7 mouse cellular contexts compared by ENCODE assay signal in genomic region chr3:104670183-104671020, GRCm38 (mm10). TPM values are rescaled to one million over a fixed set of nuclear protein-coding genes. Genes with fewer than 3 reads are reported as not detected.
A peak's percentile ranks its signal among the peaks of the same experiment; 100 is the strongest.
DNase-seq lines count a peak whose midpoint lies in the region; ATAC-seq and TF ChIP-seq lines count a peak whose summit lies in the region.
"Not testable (repeated sequence)": the region's sequence is repeated elsewhere in the genome, so short reads cannot be mapped to it uniquely, and the experiment has no call there.

No protein-coding gene starts in this region.

- 33% methylated on average over 1 of the region's 1 CpGs for WGBS in hindbrain, postnatal 0 days
- WGBS in limb, embryonic 10.5 days, result 76% methylated on average over 1 of the region's 1 CpGs
- WGBS in olfactory bulb, adult 2 months, result 44% methylated on average over 1 of the region's 1 CpGs

- H3K9me3 ChIP-seq in hindbrain, postnatal 0 days (ENCODE audit: low read length); limb, embryonic 10.5 days (replicated peaks): not testable (repeated sequence)

- not testable (repeated sequence) for H3K36me3 ChIP-seq in hindbrain, postnatal 0 days (ENCODE audit: insufficient read depth, low read length); limb, embryonic 10.5 days

- H3K27me3 ChIP-seq in hindbrain, postnatal 0 days (ENCODE audit: insufficient read depth, low read length); limb, embryonic 10.5 days (ENCODE audit: low read depth, poor library complexity, severe bottlenecking): not testable (repeated sequence)

- not testable (repeated sequence) for H3K4me2 ChIP-seq in hindbrain, postnatal 0 days (ENCODE audit: low read depth, low read length)

- DNase-seq in ZHBTc4 (ENCODE audit: low read depth, low spot score), result peak; percentile 36
- DNase-seq in embryo, embryonic 9.5 days (ENCODE audit: extremely low spot score), result peak; percentile 24
- not testable (repeated sequence) for DNase-seq in gastrocnemius, adult 2 months; hindbrain, postnatal 0 days (ENCODE audit: low spot score); limb, embryonic 10.5 days (ENCODE audit: low spot score)
- DNase-seq in lung, postnatal 10 days, result peak; percentile 11

- TF ChIP-seq POLR2A in olfactory bulb, adult 2 months (IDR thresholded peaks at IDR 0.05; ENCODE audit: insufficient read depth, low read depth, low read length), result not testable (repeated sequence)

- H3K9ac ChIP-seq in hindbrain, postnatal 0 days (replicated peaks; ENCODE audit: low read length), result not testable (repeated sequence)

- H3K27ac ChIP-seq in gastrocnemius, adult 2 months, result peak overlapping the region; percentile 59; the same call in 1 of the 2 replicates
- H3K27ac ChIP-seq in hindbrain, postnatal 0 days, result not testable (repeated sequence)
- peak overlapping the region; percentile 56 for H3K27ac ChIP-seq in limb, embryonic 10.5 days
- H3K27ac ChIP-seq in olfactory bulb, adult 2 months (ENCODE audit: insufficient read depth, low read depth, low read length), result 0 out of 2 replicates have a peak overlapping the region, but pooled peaks have one; percentile 35

- ATAC-seq in hindbrain, postnatal 0 days, result peak; percentile 53

- not testable (repeated sequence) for TF ChIP-seq CTCF in gastrocnemius, adult 2 months (IDR thresholded peaks at IDR 0.05); hindbrain, postnatal 0 days (IDR thresholded peaks at IDR 0.05; ENCODE audit: low read depth); olfactory bulb, adult 2 months (IDR thresholded peaks at IDR 0.05; ENCODE audit: insufficient read depth, low read depth, low read length)

- not testable (repeated sequence) for H3K4me3 ChIP-seq in gastrocnemius, adult 2 months; hindbrain, postnatal 0 days (ENCODE audit: low read length); limb, embryonic 10.5 days; olfactory bulb, adult 2 months (ENCODE audit: insufficient read depth, low read depth, low read length)

- intact Hi-C loops in gastrocnemius, adult 2 months (cut with DNase I), result not testable (repeated sequence)

- not testable (repeated sequence) for H3K4me1 ChIP-seq in hindbrain, postnatal 0 days (ENCODE audit: insufficient read depth, low read length)
- H3K4me1 ChIP-seq in limb, embryonic 10.5 days, result peaks cover 40% of the 10 kb centered on the region
- H3K4me1 ChIP-seq in olfactory bulb, adult 2 months (ENCODE audit: control insufficient read depth, insufficient read depth, low read length), result peaks cover 27% of the 10 kb centered on the region

RNA-seq across cellular contexts. Expression of gene Slc16a1, which starts 31.9 kb away (rescaled TPM):
- total RNA-seq in gastrocnemius, adult 2 months (2021), result 10 to 100 TPM; 20.9 to 42.1 TPM
- total RNA-seq in hindbrain, postnatal 0 days (2014; rRNA removed), result 40.2 and 43.4 TPM in 2 replicates
- polyA plus RNA-seq in hindbrain, postnatal 0 days (2015; fragmentation: Nextera tagmentation; extraction: Ambion mirVana), result 21.8 and 22.6 TPM in 2 replicates
- polyA plus RNA-seq in limb, embryonic 10.5 days (2016; fragmentation: Nextera tagmentation; extraction: Ambion mirVana), result 53.5 and 59.6 TPM in 2 replicates
- not detected in 2 replicates for polyA plus RNA-seq in olfactory bulb, adult 2 months (2012; ENCODE audit: insufficient read depth, insufficient read length, low replicate concordance, missing spikeins)
